Mouse (Mus musculus): ENCODE measurements around the gene Iqgap1.

- TF ChIP-seq CTCF (IDR thresholded peaks at IDR 0.05; ENCODE audit: low read depth, low read length) = no peak
- TF ChIP-seq POLR2A (IDR thresholded peaks at IDR 0.05; ENCODE audit: extremely low read depth, insufficient read depth, low read length) = no peak
These were observed 159.4 kb downstream of the Iqgap1 start for GRCm38 (mm10) chr7:80666198-80666915.
